Mouse (Mus musculus): Measurements from ENCODE around the gene Snx1.

Snx1 gene

DNA sequence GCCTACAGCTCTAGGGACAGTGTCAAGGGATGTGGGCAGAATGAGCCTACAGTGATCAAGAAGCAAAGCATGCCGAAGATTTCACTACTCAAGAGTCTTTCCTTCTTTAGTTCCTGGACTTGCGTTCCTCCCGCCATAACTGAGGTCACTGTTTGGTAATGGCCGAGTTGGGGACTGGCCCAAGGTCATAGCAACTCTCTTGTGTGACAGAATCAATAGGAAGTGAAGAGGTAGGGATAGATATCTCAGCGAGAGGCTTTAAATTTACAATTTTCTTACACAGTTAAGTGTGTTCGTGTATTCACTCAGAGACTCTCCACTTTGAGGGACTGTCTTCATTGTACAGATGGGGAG is 783 bp upstream of the Snx1 start:
- no peak for DNase-seq (ENCODE audit: low spot score in 2 of 2)

DNA sequence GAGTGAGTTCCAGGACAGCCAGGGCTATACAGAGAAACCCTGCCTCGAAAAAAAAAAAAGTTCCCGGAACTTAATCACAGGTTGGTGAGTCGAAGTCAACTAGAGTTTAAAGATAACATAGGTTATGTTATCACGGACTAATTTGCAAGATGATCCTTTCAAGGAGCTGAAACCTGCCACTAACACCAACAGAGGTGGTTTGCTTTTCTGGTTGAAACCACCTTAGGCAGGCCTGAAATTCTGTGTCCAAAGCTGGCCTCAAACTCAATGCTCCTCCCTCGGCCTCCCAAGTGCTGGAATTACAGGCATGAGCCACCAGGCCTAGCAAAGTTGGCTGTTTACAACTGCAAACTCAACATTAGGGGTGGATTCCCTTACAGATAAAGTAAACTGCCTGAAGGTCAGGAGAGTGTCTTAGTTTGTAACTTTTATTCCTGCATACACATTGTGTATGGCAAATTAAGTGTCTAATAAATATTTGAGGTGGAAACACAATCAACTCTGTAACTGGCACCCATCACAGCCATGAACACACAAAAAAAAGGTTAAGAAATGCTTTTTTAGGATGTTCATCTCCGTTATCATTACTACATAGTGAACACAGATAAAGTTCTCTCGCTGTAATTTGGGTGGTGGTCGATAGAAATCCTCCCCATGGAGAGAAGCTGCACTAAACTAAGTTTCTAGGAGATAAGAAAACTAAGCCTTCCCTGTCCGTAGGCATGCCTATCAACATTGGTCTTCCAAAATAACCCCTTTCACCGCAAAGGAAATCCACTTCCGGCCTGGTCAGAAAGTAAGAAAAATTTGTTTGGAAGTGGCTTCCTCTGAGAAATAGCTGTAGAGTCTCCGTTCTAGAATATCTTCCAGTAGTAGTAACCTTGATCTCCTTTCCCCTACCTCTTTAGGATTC is 588 bp downstream of the Snx1 start:
- no peak for DNase-seq (ENCODE audit: low spot score in 2 of 2)

- peak; percentile 93 to 94 for DNase-seq (ENCODE audit: low spot score in 2 of 2)
These were observed 1.5 kb downstream of the Snx1 start for GRCm38 (mm10) chr9:66124681-66125542.

DNA sequence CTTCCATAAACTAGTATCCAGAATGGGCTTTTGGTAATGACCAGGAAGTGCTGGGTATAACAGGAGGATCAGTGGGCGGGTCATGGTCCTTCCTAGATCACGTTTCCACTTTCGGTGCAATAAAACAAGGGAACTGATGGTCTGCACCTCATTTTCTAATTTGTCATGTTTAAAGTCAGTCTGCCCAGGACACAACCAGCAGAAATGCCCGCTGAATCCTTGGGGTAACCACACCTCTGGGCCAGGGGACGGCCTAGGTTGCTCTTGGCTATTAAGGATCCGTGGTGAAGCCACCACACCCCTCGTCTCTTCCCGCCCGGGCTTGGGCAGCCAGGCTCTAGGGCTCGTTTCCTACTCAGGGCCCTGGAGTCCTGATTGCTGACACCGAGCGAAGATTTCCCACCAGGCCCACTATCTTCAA is 2.3 kb downstream of the Snx1 start:
- no peak for DNase-seq (ENCODE audit: low spot score in 2 of 2)

DNA sequence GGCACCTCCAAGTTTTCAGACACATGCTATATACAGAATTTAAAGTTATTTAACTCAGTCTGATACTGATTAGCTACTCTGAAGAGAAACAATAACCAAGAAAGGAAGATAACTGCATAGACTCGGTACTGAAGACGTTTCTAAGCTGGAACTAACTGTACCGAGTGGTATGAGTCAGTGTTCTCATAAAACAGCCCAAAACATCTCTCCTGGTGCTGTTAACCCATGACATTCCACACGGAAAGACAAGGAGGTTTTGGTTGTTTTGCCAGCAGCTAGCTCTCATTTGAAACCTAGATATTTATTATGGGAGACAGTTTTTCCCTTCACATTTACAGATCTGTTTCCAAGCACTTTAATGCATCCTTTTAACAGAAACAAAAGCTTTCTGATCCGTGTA is 2.7 kb downstream of the Snx1 start:
- no peak for DNase-seq (ENCODE audit: low spot score in 2 of 2)

GRCm38 (mm10) chr9:66121421-66121820 is 5.0 kb downstream of the Snx1 start:
- no peak for DNase-seq (ENCODE audit: low spot score in 2 of 2)

- DNase-seq (ENCODE audit: low spot score in 2 of 2): no peak
These were observed 5.4 kb downstream of the Snx1 start for GRCm38 (mm10) chr9:66120945-66121344.

DNA sequence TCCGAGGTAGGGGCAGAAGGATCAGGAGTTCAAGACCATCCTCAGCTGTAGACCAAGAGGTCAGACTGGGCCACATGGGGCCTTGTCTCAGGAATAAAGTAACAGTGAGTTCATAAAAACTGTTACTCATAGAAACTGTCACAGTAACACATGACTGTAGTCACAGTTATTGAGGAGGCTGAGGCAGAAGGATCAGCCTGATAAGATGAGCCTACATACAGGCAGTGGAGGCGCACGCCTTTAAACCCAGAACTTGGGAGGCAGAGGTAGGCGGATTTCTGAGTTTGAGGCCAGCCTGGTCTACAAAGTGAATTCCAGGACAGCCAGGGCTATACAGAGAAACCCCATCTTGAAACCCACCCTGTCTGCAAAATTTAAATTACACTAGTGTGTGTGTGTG is 6.3 kb downstream of the Snx1 start:
- no peak for DNase-seq (ENCODE audit: low spot score in 2 of 2)

- no peak for DNase-seq (ENCODE audit: low spot score in 2 of 2)
These were observed 6.9 kb downstream of the Snx1 start for GRCm38 (mm10) chr9:66119498-66119897.

DNA sequence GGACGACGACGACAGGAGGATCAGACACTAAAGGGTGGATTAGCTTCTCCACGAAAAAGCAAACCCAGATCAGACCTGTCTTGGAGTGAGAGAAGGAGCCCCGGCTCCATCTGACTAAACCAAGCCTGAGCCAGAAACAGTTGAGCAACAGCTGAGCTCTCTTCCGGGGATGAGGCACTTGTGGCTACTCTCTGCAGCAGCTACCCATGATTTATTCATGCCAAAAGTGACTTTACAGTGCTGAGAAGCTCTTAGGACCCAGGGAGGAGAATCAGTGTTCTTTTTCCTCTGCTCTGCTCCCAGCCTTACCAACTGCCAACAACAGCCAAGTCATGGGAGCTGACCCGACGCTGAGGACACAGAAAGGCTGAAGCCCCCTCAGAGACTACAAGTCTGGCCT is 9.5 kb downstream of the Snx1 start:
- DNase-seq (ENCODE audit: low spot score in 2 of 2): no peak

GRCm38 (mm10) chr9:66114341-66114740 is 12.0 kb downstream of the Snx1 start:
- DNase-seq (ENCODE audit: low spot score in 2 of 2): no peak

DNA sequence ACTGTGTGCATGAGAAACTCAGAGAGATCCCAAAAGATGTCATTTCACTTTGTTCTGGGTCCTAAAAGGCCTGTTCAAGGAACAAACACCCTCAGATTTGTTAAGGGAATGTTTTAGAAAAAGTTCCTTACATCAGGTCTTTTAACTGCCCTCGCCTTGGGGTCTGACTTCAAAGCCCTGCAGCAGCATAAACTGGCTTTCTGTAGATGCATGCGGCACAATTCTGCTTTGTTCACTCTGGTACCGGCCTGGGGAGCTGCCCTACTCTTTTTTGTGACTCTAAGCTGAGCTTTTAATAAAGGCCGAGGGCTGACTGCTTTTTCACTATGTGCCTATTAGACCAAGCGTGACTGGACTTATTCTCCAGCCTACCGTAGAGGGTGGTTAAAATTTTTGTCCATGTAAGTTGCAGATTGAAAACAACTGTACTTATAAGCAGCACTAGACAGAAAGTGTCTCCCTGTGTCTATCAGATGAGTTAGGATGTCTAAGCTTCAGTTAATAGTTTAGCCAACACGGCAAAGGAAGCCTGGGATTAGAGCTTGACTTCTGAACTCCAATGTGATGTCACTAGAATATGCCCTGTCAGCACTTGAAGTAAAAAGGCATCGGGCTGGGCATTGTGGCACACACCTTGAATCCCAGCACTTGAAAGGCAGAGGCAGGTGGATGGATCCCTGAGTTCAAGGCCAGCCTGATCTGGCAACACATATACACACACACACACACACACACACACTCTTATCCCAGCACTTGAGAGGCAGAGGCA is 15.6 kb downstream of the Snx1 start:
- DNase-seq (ENCODE audit: low spot score in 2 of 2): no peak

GRCm38 (mm10) chr9:66110126-66110525 is 16.3 kb downstream of the Snx1 start:
- DNase-seq (ENCODE audit: low spot score in 2 of 2): no peak

DNA sequence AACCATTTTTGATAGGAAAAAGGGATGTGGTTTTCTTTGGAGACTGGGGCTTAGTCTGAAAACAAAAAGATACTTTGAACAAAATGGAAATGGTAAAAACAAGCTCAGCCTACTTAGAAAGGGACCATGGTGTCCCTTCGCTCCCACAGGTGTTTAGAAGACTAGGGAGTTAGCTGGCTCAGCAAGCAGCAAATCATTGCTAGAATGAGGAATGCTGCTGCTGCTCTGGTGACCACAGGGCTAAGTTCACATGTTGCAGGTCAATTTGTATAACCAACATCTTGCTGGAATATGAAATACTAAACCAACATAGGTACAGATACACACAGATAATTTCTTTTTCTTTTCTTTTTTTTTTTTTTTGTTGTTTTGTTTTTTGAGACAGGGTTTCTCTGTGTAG is 16.8 kb downstream of the Snx1 start:
- DNase-seq (ENCODE audit: low spot score in 2 of 2): no peak

DNA sequence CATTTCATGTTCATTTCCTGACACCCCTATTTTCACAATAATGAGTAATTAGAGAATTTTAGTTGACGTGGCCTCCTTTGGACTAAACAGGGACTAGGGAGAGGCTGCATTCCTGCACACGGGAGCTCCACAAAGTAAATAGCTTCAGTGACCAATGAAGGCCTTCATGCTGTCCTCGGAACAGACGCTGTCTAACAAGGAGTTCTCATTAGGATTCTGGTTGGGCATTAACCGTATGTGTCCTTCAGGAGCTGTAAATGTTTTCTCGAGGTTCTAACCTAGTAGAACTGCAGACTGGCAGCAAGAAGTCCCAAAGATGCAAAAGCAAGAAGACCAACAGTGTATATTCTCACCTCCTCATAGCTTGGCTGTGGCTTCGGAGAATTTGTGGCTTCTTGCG is 21.2 kb downstream of the Snx1 start:
- no peak for DNase-seq (ENCODE audit: low spot score in 2 of 2)

- DNase-seq (ENCODE audit: low spot score in 2 of 2): no peak
These were observed 21.8 kb downstream of the Snx1 start for GRCm38 (mm10) chr9:66104601-66105000.

DNA sequence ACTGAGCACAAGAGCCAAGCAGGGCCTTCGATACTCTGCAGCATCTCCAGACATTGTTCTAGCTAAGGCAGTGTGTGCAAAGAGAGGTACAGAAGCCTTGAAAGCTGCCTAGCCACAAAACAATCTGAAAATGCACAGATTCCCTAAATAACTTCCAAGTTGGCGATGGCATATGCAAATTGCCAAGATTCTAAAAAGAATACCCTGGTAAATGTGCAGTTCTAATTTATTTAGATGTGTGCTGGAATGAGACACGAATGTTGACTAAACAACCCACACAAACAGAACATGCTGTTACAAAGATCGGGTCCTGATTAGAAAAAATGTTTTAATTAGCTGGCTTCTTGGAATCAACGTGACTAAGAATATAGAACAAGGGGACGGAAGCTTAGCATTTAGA is 23.7 kb downstream of the Snx1 start:
- DNase-seq (ENCODE audit: low spot score in 2 of 2): no peak

- no peak for DNase-seq (ENCODE audit: low spot score in 2 of 2)
These were observed 24.8 kb downstream of the Snx1 start for GRCm38 (mm10) chr9:66101577-66101976.

DNA sequence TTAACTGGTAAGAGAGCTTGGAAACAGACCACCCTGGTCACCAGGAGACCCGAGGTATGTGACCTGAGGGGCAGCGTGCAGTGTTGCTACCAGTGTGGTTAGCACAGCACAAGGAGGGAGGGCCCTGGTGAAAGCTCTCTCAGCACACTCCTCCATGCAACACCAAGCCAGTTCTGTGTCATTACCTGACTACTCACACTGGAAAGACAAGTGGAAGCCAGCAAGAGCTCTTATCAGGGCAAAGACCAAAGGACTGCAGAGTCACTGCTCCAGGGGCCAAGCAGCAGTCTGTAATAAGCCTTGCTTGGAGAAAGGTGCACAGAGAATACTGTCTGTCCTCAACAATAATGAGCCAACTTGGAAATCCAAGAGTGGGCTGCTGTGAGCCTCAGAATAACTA is 33.7 kb downstream of the Snx1 start:
- no peak for DNase-seq (ENCODE audit: low spot score in 2 of 2)

GRCm38 (mm10) chr9:66091327-66092231 is 34.8 kb downstream of the Snx1 start:
- DNase-seq (ENCODE audit: low spot score in 2 of 2): no peak

DNA sequence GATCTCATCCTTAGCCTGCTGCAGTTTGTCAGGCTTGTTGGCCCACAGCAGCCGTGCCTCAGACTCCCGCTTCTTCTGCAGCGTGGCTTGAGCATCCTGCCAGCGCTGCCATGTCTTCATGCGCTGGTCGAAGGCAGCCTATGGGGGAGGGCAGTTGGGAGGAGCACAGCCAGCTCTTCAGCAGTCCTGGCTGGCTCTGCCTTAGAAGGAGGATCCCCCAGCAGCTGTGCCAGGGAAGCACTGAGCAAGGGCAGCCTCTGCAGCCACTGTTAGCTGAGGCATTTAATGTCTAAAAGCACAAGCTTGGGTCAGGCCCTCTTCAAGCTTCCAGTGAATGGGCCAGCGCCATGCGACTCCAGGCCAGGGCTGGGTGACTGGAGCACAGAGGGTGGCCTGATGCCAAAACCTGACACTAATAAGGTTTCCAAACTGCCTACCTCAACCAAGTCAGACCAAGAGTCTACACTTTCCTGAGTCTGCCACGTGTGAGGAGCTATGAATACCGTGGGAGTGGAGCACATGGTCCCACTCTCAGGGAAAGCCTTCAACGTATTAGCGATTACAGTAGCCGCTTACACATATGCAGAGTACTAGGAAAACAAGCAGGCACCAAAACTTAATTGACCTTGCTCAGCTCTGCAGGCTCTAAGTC is 35.7 kb downstream of the Snx1 start:
- DNase-seq (ENCODE audit: low spot score in 2 of 2): no peak

Measured in right cerebral cortex, adult 2 months (tissue).